Mouse (Mus musculus) CH12.LX (cell line): ENCODE data around the gene Phf13. TPM values are rescaled to one million over a fixed set of nuclear protein-coding genes. Genes with fewer than 3 reads are reported as not detected.
A peak's percentile ranks its signal among the peaks of the same experiment; 100 is the strongest.

Source experiments
- DNase-seq: peaks from one replicate; pipeline ENCODE4 v3.0.0-alpha.2; 2013; ENCODE audit errors: extremely low read depth
- H3K27ac ChIP-seq: 2 replicates; pipeline ENCODE4 v1.5.1; 2012; ENCODE audit warnings: low read depth, mild to moderate bottlenecking, control low read depth, moderate library complexity; ENCODE audit not compliant: insufficient read depth
- H3K27me3 ChIP-seq: replicated peaks from 2 replicates; pipeline ENCODE3; 2012; ENCODE audit warnings: inconsistent platforms
- H3K36me3 ChIP-seq, 2 experiments: replicated peaks in 1 of 2; 2 replicates each; pipeline versions ENCODE3 to v1.6.1; 2012; ENCODE audit warnings: inconsistent platforms in 1 of 2, low read length in 1 of 2, mild to moderate bottlenecking in 1 of 2, mixed read lengths in 1 of 2, moderate library complexity in 1 of 2; ENCODE audit not compliant: control insufficient read depth in 1 of 2, insufficient read depth in 1 of 2
- H3K4me1 ChIP-seq, 2 experiments: 2 replicates each; pipeline ENCODE4 v1.6.1; 2012; ENCODE audit warnings: inconsistent platforms in 1 of 2, moderate library complexity in 1 of 2; ENCODE audit not compliant: insufficient read depth in 2 of 2, control insufficient read depth in 1 of 2
- H3K4me2 ChIP-seq: 2 replicates; pipeline ENCODE4 v1.6.1; 2012; ENCODE audit warnings: low read depth, mild to moderate bottlenecking, control low read depth; ENCODE audit not compliant: poor library complexity, insufficient read depth, severe bottlenecking
- H3K4me3 ChIP-seq, 3 experiments: fragments of 150-350 bp in 1 of 3; sonication (generic) in 1 of 3; replicated peaks in 1 of 3; 2 replicates each; pipeline versions ENCODE3 to v1.5.1; 2011 to 2012; ENCODE audit warnings: low read depth in 2 of 3, low read length in 2 of 3, mild to moderate bottlenecking in 2 of 3, moderate library complexity in 2 of 3, control low read depth in 1 of 3, improper control_type of control experiment in 1 of 3, inconsistent platforms in 1 of 3, mixed read lengths in 1 of 3; ENCODE audit not compliant: poor library complexity in 1 of 3
- H3K79me2 ChIP-seq: replicated peaks from 2 replicates; pipeline ENCODE4 v1.6.1; 2012; ENCODE audit warnings: mild to moderate bottlenecking, moderate library complexity; ENCODE audit not compliant: control insufficient read depth, poor library complexity, insufficient read depth, severe bottlenecking; ENCODE audit errors: extremely low read depth
- H3K9ac ChIP-seq: 2 replicates; pipeline ENCODE4 v1.6.1; 2012; ENCODE audit warnings: low read depth, mild to moderate bottlenecking, control low read depth, moderate library complexity; ENCODE audit not compliant: insufficient read depth
- H3K9me3 ChIP-seq: replicated peaks from 2 replicates; pipeline ENCODE3; 2012; ENCODE audit warnings: low read length, inconsistent platforms, mixed read lengths
- CHD1 ChIP-seq: IDR thresholded peaks from 2 replicates; pipeline ENCODE4 v1.6.1; 2012; ENCODE audit warnings: low read depth, low read length, improper control_type of control experiment, inconsistent platforms
- E2F4 ChIP-seq: IDR thresholded peaks from 2 replicates; pipeline ENCODE4 v1.6.1; 2011; ENCODE audit warnings: low read depth, low read length, improper control_type of control experiment; ENCODE audit not compliant: insufficient replicate concordance
- ELF1 ChIP-seq: IDR thresholded peaks from 2 replicates; pipeline ENCODE4 v1.6.1; 2014; ENCODE audit warnings: low read depth, mild to moderate bottlenecking, inconsistent platforms, low read length, improper control_type of control experiment
- ETS1 ChIP-seq: conservative IDR thresholded peaks from 2 replicates; pipeline ENCODE4 v1.6.1; 2012; ENCODE audit warnings: low read depth, mild to moderate bottlenecking, inconsistent platforms, low read length, improper control_type of control experiment, moderate library complexity
- GABPA ChIP-seq: IDR thresholded peaks from 2 replicates; pipeline ENCODE4 v1.6.1; 2012; ENCODE audit warnings: low read depth, low read length, improper control_type of control experiment, inconsistent platforms; ENCODE audit not compliant: insufficient replicate concordance
- HCFC1 ChIP-seq: IDR thresholded peaks from 2 replicates; pipeline ENCODE4 v1.6.1; 2012; ENCODE audit warnings: low read depth, mild to moderate bottlenecking, inconsistent platforms, low read length, improper control_type of control experiment
- JUN ChIP-seq: IDR thresholded peaks from 2 replicates; pipeline ENCODE4 v1.6.1; 2011; ENCODE audit warnings: low read depth, mild to moderate bottlenecking, low read length, improper control_type of control experiment, moderate library complexity; ENCODE audit not compliant: insufficient read depth
- KAT2A ChIP-seq: IDR thresholded peaks from 2 replicates; pipeline ENCODE4 v1.6.1; 2012; ENCODE audit warnings: low read length, improper control_type of control experiment, inconsistent platforms; ENCODE audit not compliant: insufficient replicate concordance
- MAFK ChIP-seq: IDR thresholded peaks from 2 replicates; pipeline ENCODE4 v1.6.1; 2011; ENCODE audit warnings: low read length, improper control_type of control experiment; ENCODE audit not compliant: insufficient replicate concordance
- MXI1 ChIP-seq: IDR thresholded peaks from 2 replicates; pipeline ENCODE4 v1.6.1; 2011; ENCODE audit warnings: mild to moderate bottlenecking, low read depth, low read length, improper control_type of control experiment
- NELFE ChIP-seq: IDR thresholded peaks from 2 replicates; pipeline ENCODE4 v1.6.1; 2011; ENCODE audit warnings: low read depth, low read length, improper control_type of control experiment
- NRF1 ChIP-seq: IDR thresholded peaks from 2 replicates; pipeline ENCODE4 v1.6.1; 2014; ENCODE audit warnings: low read depth, mild to moderate bottlenecking, inconsistent platforms, low read length, improper control_type of control experiment, moderate library complexity
- PAX5 ChIP-seq: IDR thresholded peaks from 2 replicates; pipeline ENCODE4 v1.6.1; 2012; ENCODE audit warnings: low read length, inconsistent platforms, mixed read lengths
- POLR2A ChIP-seq: IDR thresholded peaks from 2 replicates; pipeline ENCODE4 v1.6.1; 2011; ENCODE audit warnings: low read depth, mild to moderate bottlenecking, improper control_type of control experiment, low read length
- POLR2AphosphoS2 ChIP-seq: IDR thresholded peaks from 2 replicates; pipeline ENCODE4 v1.6.1; 2011; ENCODE audit warnings: low read depth, low read length, improper control_type of control experiment
- RAD21 ChIP-seq: IDR thresholded peaks from 2 replicates; pipeline ENCODE4 v1.6.1; 2011; ENCODE audit warnings: low read depth, mild to moderate bottlenecking, low read length, improper control_type of control experiment, moderate library complexity
- SIN3A ChIP-seq: IDR thresholded peaks from 2 replicates; pipeline ENCODE4 v1.6.1; 2012; ENCODE audit warnings: low read length, improper control_type of control experiment, inconsistent platforms
- SMC3 ChIP-seq: IDR thresholded peaks from 2 replicates; pipeline ENCODE4 v1.6.1; 2011; ENCODE audit warnings: low read depth, low read length, improper control_type of control experiment
- TBP ChIP-seq: conservative IDR thresholded peaks from 2 replicates; pipeline ENCODE4 v1.6.1; 2011; ENCODE audit warnings: low read depth, low read length, improper control_type of control experiment
- TCF12 ChIP-seq: IDR thresholded peaks from 2 replicates; pipeline ENCODE4 v1.6.1; 2014; ENCODE audit warnings: low read depth, mild to moderate bottlenecking, inconsistent platforms, low read length, improper control_type of control experiment
- USF2 ChIP-seq: conservative IDR thresholded peaks from 2 replicates; pipeline ENCODE4 v1.6.1; 2011; ENCODE audit warnings: low read depth, low read length, improper control_type of control experiment
- ZC3H11A ChIP-seq: IDR thresholded peaks from 2 replicates; pipeline ENCODE4 v1.6.1; 2012; ENCODE audit warnings: low read depth, mild to moderate bottlenecking, inconsistent platforms, low read length, improper control_type of control experiment
- ZMIZ1 ChIP-seq: IDR thresholded peaks from 2 replicates; pipeline ENCODE4 v1.6.1; 2012; ENCODE audit warnings: low read depth, mild to moderate bottlenecking, inconsistent platforms, low read length, improper control_type of control experiment
- dilution Hi-C: fragments of 300-500 bp; cut with MboI; formaldehyde crosslinking; loops from 2 replicates; pipeline ENCODE4 v1.14.3; 2020; ENCODE audit warnings: low sequenced_read_pairs; ENCODE audit not compliant: extremely low pct_unique_long_range_greater_than_20kb, extremely low pct_ligation_motif_present
- in situ Hi-C: fragments of 300-500 bp; cut with MboI; formaldehyde crosslinking; loops from 3 replicates; pipeline ENCODE4 v1.14.3; 2019; ENCODE audit warnings: low sequenced_read_pairs, low pct_ligation_motif_present, low pct_unique_long_range_greater_than_20kb, mixed read lengths
- polyA plus RNA-seq: library from polyadenylated mRNA; unstranded; fragments of >175 nt; gene quantifications from 2 replicates; pipeline ENCODE4 v1.2.1, GENCODE M21; 2012; ENCODE audit warnings: low read depth; ENCODE audit not compliant: insufficient read length
- total RNA-seq, 2 experiments: library from RNA; depleted of rRNA; stranded (reverse); fragments of 300-350 nt in 1 of 2; fragments of >200 nt in 1 of 2; gene quantifications; 2 replicates each; pipeline ENCODE4 v1.2.3; 2012 to 2014

Gene Phf13
- total and polyA plus RNA-seq, 3 experiments: 1.9 to 5.0 (median 4.9) TPM

GRCm38 (mm10) chr4:152028456-152028855 is 32.4 kb upstream of the Phf13 start:
- H3K4me1 ChIP-seq: peaks cover 20 to 36% of the 10 kb centered on the region in 2 experiments
- TF ChIP-seq SIN3A (no peak), ETS1 (no peak), CHD1 (no peak), ZMIZ1 (no peak), ZC3H11A (no peak), PAX5 (no peak), JUN (no peak)
- TF ChIP-seq, all 38 proteins: peak for 0
- in situ Hi-C loops: no loop called here
- H3K9ac ChIP-seq: no peak overlapping the region
- no peaks in the 10 kb centered on the region for H3K9me3 ChIP-seq
- peaks cover 9 to 30% of the 10 kb centered on the region in 2 experiments for H3K36me3 ChIP-seq
- no peak for DNase-seq
- H3K79me2 ChIP-seq: peaks cover 21% of the 10 kb centered on the region
- dilution Hi-C loops: no loop called here
- peaks cover 3% of the 10 kb centered on the region for H3K27me3 ChIP-seq
- peak overlapping the region; percentile 67 for H3K4me2 ChIP-seq
- peak overlapping the region in 1 of 3 experiments; percentile 63 for H3K4me3 ChIP-seq
- no peak overlapping the region for H3K27ac ChIP-seq

DNA sequence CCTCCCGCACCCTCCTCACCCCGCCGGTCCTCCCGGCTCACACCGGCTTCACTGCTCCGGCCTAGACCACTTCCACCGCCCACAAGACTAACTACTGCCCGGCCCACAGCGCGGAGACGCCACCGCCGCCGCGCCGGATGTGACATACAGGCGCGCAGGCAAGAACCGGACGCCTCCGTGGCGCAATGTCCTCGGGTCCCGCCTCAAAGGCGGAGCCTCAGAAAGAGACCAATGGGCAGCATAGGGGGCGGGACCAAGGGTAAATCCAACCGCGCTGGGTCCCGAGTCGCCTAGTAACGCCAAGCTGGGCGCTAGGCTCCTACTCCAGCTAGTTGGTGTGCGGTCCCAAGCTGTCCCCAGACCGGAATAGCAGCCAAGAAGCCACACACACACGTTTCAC is 31.5 kb upstream of the Phf13 start, which contains the start of gene Zbtb48:
Zbtb48 (minus strand) TSS at position 148 of the 400 bp plus-strand sequence.
- Histone ChIP-seq H3K4me3 (peak within 1 kb of the TSS; percentile 75 to 87 (median 80)), H3K9ac (peak within 1 kb of the TSS; percentile 65), H3K4me2 (peak within 1 kb of the TSS; percentile 77), H3K4me1 (peaks cover 20 to 36% of the 10 kb centered on the region in 2 experiments), H3K79me2 (peaks cover 21% of the 10 kb centered on the region), H3K27me3 (peaks cover 3% of the 10 kb centered on the region), H3K27ac (peak within 1 kb of the TSS; percentile 26; the same call in 1 of the 2 replicates), H3K36me3 (peaks cover 19 to 40% of the 10 kb centered on the region in 2 experiments), H3K9me3 (no peaks in the 10 kb centered on the region)
- DNase-seq: peak; percentile 97
- in situ Hi-C loops: no loop called here
- TF ChIP-seq HCFC1 (peak; percentile 80), E2F4 (0 out of 2 replicates have a peak, but pooled peaks have one; percentile 9), RAD21 (no peak), SIN3A (peak; percentile 73), CHD1 (no peak), ETS1 (no peak), NRF1 (peak; percentile 12; the same call in 1 of the 2 replicates), ELF1 (no peak; the same call in 1 of the 2 replicates), GABPA (no peak), KAT2A (peak; percentile 56; the same call in 1 of the 2 replicates), NELFE (peak; percentile 87), SMC3 (no peak), TBP (0 out of 2 replicates have a peak, but pooled peaks have one; percentile 31), ZC3H11A (no peak), POLR2A (peak; percentile 94), USF2 (no peak), MAFK (no peak), ZMIZ1 (peak; percentile 72), TCF12 (peak; percentile 79), MXI1 (peak; percentile 83; the same call in 1 of the 2 replicates), POLR2AphosphoS2 (0 out of 2 replicates have a peak, but pooled peaks have one; percentile 65)
- dilution Hi-C loops: no loop called here
